In the genomic region with DNA sequence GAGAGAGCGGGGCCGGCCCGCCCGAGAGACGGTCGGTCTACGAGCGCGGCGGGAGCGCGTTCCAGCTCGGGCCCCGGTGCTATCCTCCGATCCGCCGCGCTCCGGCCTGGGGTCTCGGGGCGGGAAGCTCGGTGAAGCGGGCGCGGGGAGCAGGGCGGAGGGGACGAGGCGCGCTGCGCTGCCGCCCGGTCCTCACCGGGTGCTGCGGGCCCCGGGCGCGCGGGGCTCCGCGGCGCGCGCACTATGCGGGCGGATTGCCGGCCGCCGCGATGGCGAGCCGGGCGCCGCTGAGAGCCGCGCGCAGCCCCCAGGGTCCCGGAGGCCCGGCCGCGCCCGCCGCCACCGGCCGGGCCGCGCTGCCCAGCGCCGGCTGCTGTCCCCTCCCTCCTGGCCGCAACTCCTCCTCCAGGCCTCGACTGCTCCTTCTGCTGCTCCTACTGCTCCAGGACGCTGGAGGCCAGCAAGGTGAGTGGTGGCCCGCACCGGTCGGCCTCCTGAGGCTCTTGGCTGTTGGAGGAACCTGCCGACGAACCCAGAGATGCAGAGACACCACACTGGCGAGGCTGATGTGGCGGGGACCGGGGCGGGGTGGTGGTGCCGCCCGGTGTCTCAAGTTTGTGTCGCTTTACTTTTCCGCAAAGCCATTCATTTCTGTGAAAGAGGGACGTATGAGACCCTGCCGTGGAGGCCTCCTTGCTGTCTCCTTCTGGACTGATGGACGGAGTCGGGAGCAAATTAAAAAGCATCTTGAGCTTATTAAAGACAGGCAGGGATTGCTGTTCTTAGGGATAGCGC, we compare ENCODE assay signal across 8 mouse cellular contexts. TPM values are rescaled to one million over a fixed set of nuclear protein-coding genes. Genes with fewer than 3 reads are reported as not detected.
DNase-seq lines count a peak whose midpoint lies in the region; ATAC-seq lines count a peak whose summit lies in the region.

No protein-coding gene starts in this region.

- no peaks in the 10 kb centered on the region for H3K9me3 ChIP-seq in forebrain, embryonic 11.5 days (ENCODE audit: control insufficient read depth, low read length)
- H3K9me3 ChIP-seq in hindbrain, embryonic 10.5 days = no peaks in the 10 kb centered on the region

- H3K4me1 ChIP-seq in forebrain, embryonic 11.5 days (replicated peaks; ENCODE audit: control insufficient read depth, insufficient read depth, low read length) = peaks cover 2% of the 10 kb centered on the region; the same call in 1 of the 2 replicates
- H3K4me1 ChIP-seq in hindbrain, embryonic 10.5 days (replicated peaks) = peaks cover 32% of the 10 kb centered on the region

- 0% methylated on average over 54 of the region's 89 CpGs for WGBS in forebrain, embryonic 11.5 days
- under 1% methylated on average over 88 of the region's 89 CpGs for WGBS in hindbrain, embryonic 10.5 days

- H3K4me2 ChIP-seq in forebrain, embryonic 11.5 days (ENCODE audit: low read depth, low read length, severe bottlenecking) = peak overlapping the region; percentile 55

- ATAC-seq in forebrain, embryonic 11.5 days (replicated peaks; ENCODE audit: low FRiP score) = peak; percentile 66
- no peak; the same call in 1 of the 2 replicates for ATAC-seq in monocyte, adult 5-6 weeks (replicated peaks; ENCODE audit: insufficient number of reproducible peaks, low FRiP score, low TSS enrichment, poor library complexity, severe bottlenecking)

- peak; percentile 31 for DNase-seq in MN1 (ENCODE audit: low spot score)
- peak; percentile 45 for DNase-seq in brain, adult 2 months (ENCODE audit: low read depth, low spot score)
- DNase-seq in forebrain, embryonic 11.5 days (ENCODE audit: low spot score) = peak; percentile 77
- peak; percentile 65 for DNase-seq in hindbrain, embryonic 10.5 days (ENCODE audit: low spot score)
- DNase-seq in layer of hippocampus, postnatal 10 days (ENCODE audit: low spot score in 2 of 2) = peak; percentile 36 to 53
- peak; percentile 26 for DNase-seq in lung, postnatal 36 days
- DNase-seq in right cerebral cortex, adult 18-20 months = peak; percentile 31

- no peaks in the 10 kb centered on the region for H3K36me3 ChIP-seq in forebrain, embryonic 11.5 days (ENCODE audit: control insufficient read depth, insufficient read depth, low read length)
- H3K36me3 ChIP-seq in hindbrain, embryonic 10.5 days = no peaks in the 10 kb centered on the region

- peak overlapping the region; percentile 91 for H3K4me3 ChIP-seq in forebrain, embryonic 11.5 days (ENCODE audit: low read depth, low read length)
- peak overlapping the region; percentile 96 for H3K4me3 ChIP-seq in hindbrain, embryonic 10.5 days

- H3K27ac ChIP-seq in forebrain, embryonic 11.5 days (ENCODE audit: low read depth, low read length) = peak overlapping the region; percentile 74; the same call in 1 of the 2 replicates
- peak overlapping the region; percentile 96 for H3K27ac ChIP-seq in hindbrain, embryonic 10.5 days

- peak overlapping the region; percentile 90 for H3K9ac ChIP-seq in forebrain, embryonic 11.5 days (ENCODE audit: low read length)

- no peaks in the 10 kb centered on the region for H3K27me3 ChIP-seq in forebrain, embryonic 11.5 days (ENCODE audit: control insufficient read depth, insufficient read depth, low read length)
- H3K27me3 ChIP-seq in hindbrain, embryonic 10.5 days (ENCODE audit: insufficient read depth, poor library complexity, severe bottlenecking) = no peaks in the 10 kb centered on the region

RNA-seq across cellular contexts. Expression of a gene that starts 0.4 kb away (rescaled TPM):
- polyA plus RNA-seq in forebrain, embryonic 11.5 days (2014; fragmentation: Nextera tagmentation; extraction: Ambion mirVana) = 14.6 and 16.1 TPM in 2 replicates
- polyA plus RNA-seq in hindbrain, embryonic 10.5 days (2016; fragmentation: Nextera tagmentation; extraction: Ambion mirVana) = 6.5 and 7.3 TPM in 2 replicates
- total RNA-seq in layer of hippocampus, postnatal 10 days (2021) = 10 to 100 TPM; 21.0 to 22.4 TPM
- 0.48 to 1.8 TPM (median 1.7 TPM) in 3 replicates for total RNA-seq in monocyte, adult 5-6 weeks (2017)

Comparison
In these comparisons a context has a peak if more than half of its experiments do, and no peak if none do; other contexts are left out.
1. DNase-seq: peak in every context shown above with its lines; median percentile 77 in forebrain, embryonic 11.5 days; 65 in hindbrain, embryonic 10.5 days; 45 in brain, adult 2 months; 44 in layer of hippocampus, postnatal 10 days; 31 in MN1; 31 in right cerebral cortex, adult 18-20 months; 26 in lung, postnatal 36 days.